Mouse (Mus musculus) stomach, postnatal 0 days (tissue): ENCODE data around the gene Pctp. TPM values are rescaled to one million over a fixed set of nuclear protein-coding genes. Genes with fewer than 3 reads are reported as not detected.

Experiments
- ATAC-seq: fragments of 200-750 bp; cut with Nextera tagmentation; 2 replicates; pipeline ENCODE4 v1.8.0; 2017; ENCODE audit not compliant: low FRiP score, low TSS enrichment
- DNase-seq: peaks from one replicate; pipeline ENCODE4 v3.0.0-alpha.2; 2016; ENCODE audit warnings: low spot score
- H3K27ac ChIP-seq: fragments of 300-500 bp; sonication (generic); replicated peaks from 2 replicates; pipeline ENCODE4 v1.5.1; 2014; ENCODE audit warnings: mild to moderate bottlenecking, control low read depth
- H3K27me3 ChIP-seq: fragments of 300-500 bp; sonication (generic); 2 replicates; pipeline ENCODE4 v1.6.1; 2014; ENCODE audit warnings: low read length; ENCODE audit not compliant: control insufficient read depth, insufficient read depth
- H3K36me3 ChIP-seq: fragments of 300-500 bp; sonication (generic); 2 replicates; pipeline ENCODE4 v1.6.1; 2014; ENCODE audit warnings: low read length, mixed read lengths; ENCODE audit not compliant: control insufficient read depth, insufficient read depth
- H3K4me1 ChIP-seq: fragments of 300-500 bp; sonication (generic); replicated peaks from 2 replicates; pipeline ENCODE4 v1.6.1; 2014; ENCODE audit warnings: antibody characterized with exemption; ENCODE audit not compliant: control insufficient read depth, insufficient read depth
- H3K4me2 ChIP-seq: fragments of 300-500 bp; sonication (generic); replicated peaks from 2 replicates; pipeline ENCODE4 v1.6.1; 2014; ENCODE audit warnings: low read depth, mild to moderate bottlenecking, control low read depth, moderate library complexity
- H3K4me3 ChIP-seq: fragments of 300-500 bp; sonication (generic); 2 replicates; pipeline ENCODE4 v1.5.1; 2014; ENCODE audit warnings: low read depth, low read length, control low read depth
- H3K9ac ChIP-seq: fragments of 300-500 bp; sonication (generic); 2 replicates; pipeline ENCODE4 v1.6.1; 2014; ENCODE audit warnings: mild to moderate bottlenecking, low read length, control low read depth, mixed read lengths
- H3K9me3 ChIP-seq: fragments of 300-500 bp; sonication (generic); 2 replicates; pipeline ENCODE4 v1.6.1; 2016; ENCODE audit warnings: low read length; ENCODE audit not compliant: control insufficient read depth
- CTCF ChIP-seq: IDR thresholded peaks from 2 replicates; pipeline ENCODE4 v1.5.1; 2016; ENCODE audit warnings: antibody characterized with exemption, low read depth, mild to moderate bottlenecking, moderate library complexity
- EP300 ChIP-seq: optimal IDR thresholded peaks from 2 replicates; pipeline ENCODE3; 2016; ENCODE audit warnings: antibody characterized with exemption
- WGBS: fragments of 180-500 bp; shearing (Covaris S2); extraction: QIAGEN DNeasy Blood & Tissue Kit; methylation state at CpG from one replicate; pipeline ENCODE4 v1.1.7; 2014; 5-methylcytosine and 5-hydroxymethylcytosine counted together
- polyA plus RNA-seq: library from polyadenylated mRNA; unstranded; fragments of >200 nt; fragmentation: Nextera tagmentation; extraction: Ambion mirVana; gene quantifications from 2 replicates; pipeline ENCODE4 v1.2.1, GENCODE M21; 2015

The Pctp gene
- polyA plus RNA-seq, 1 experiment from 2014 or later: 7.6 TPM

DNA sequence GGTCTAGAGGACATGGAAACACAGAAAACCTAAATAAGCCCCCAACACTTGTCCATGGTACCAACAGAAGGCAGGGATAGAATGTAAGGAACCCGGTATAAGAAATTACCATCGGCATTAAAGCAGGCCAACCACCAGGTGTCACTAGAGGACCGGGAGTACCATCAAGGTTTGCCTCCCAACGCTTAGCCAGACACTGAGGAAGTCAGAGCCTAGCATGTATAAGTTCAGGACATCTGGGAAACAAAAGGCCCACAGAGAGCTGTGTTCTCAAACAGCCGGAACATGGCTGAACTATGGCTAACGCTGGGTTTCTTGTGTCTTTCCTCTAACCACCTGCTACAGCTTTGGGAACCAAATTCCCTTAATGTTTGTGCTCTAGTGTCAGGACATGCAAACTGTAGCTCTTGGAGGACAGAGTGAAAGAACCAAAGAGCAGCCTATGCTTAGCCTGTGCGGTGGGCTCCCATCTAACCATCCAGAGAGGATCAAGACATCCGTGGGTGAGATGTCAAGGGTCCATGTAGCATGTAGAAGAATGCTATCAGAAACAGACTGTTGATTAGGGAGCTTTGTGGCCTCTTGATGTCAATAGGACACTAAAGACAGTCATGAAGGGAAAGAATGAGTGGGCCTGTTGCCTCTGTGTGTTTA lies 13.6 kb downstream of the Pctp start:
- WGBS: 16% methylated on average over 8 of the region's 8 CpGs
- DNase-seq (peak; percentile 81), ATAC-seq (peak; percentile 45; the same call in 1 of the 2 replicates)
- TF ChIP-seq CTCF (peak; percentile 96), EP300 (no peak)
- Histone ChIP-seq H3K9me3 (no peaks in the 10 kb centered on the region), H3K36me3 (no peaks in the 10 kb centered on the region), H3K27ac (no peak overlapping the region), H3K4me3 (no peak overlapping the region), H3K9ac (no peak overlapping the region), H3K27me3 (no peaks in the 10 kb centered on the region), H3K4me2 (no peak overlapping the region), H3K4me1 (no peaks in the 10 kb centered on the region)

- no peaks in the 10 kb centered on the region for H3K9me3 ChIP-seq
- H3K27me3 ChIP-seq: no peaks in the 10 kb centered on the region
- H3K4me3 ChIP-seq: no peak overlapping the region
- TF ChIP-seq EP300: no peak
- no peak for TF ChIP-seq CTCF
- H3K9ac ChIP-seq: no peak overlapping the region
- H3K36me3 ChIP-seq: no peaks in the 10 kb centered on the region
- H3K4me1 ChIP-seq: no peaks in the 10 kb centered on the region
- WGBS: 90% methylated on average over 8 of the region's 8 CpGs
- H3K4me2 ChIP-seq: no peak overlapping the region
- no peak overlapping the region for H3K27ac ChIP-seq
- ATAC-seq (no peak), DNase-seq (no peak)
Measured at GRCm38 (mm10) chr11:89986516-89986915, 16.2 kb downstream of the Pctp start.

DNA sequence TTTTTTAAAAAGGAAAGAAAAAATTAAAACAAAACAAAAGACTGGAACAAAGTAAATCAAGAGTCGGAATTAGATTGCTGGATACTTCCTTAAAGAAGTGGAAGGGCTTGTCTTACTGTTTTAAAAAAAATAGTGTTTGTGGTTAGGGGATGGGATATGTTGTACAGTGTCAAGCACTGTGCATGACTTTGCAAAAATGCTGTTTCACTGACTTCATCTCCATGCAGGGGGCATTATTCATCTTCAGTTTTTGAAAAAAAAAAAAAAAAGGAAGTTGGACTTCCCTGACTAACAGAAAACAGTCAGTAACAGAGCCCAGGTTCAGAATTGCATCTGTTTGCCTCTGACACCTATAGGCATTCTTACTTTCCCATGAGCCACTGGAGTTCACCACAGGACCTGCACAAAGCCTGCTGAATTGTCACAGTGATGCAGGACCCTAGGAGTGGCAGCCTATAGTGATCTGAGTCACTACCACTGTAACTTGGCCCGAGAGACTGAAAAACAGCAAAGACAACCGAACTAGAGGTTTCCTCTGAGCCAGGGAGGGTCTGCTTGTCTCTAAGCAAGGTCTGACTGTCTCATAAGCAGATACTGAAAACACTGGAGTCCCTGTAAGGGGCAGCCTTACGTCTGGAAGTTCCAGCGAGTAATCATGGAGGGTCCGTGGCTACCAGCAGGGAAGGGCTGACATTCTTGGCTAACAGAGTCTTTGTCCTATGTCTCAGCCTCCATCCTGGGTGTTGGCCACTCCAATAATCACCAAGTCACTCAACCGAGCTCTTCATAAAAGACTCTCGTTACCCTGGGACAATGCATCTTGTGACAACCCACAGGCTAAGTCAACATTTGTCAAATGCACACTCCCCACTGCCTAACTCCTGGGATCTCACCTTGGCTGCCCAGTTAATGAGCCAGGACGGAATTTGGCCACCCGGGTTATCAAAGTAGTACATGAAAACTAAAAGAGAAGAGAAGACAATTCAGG lies 17.2 kb downstream of the Pctp start:
- H3K4me3 ChIP-seq: no peak overlapping the region

GRCm38 (mm10) chr11:89984436-89984835 lies 18.3 kb downstream of the Pctp start:
- 91% methylated on average over 5 of the region's 5 CpGs for WGBS
- TF ChIP-seq EP300: no peak
- no peak for TF ChIP-seq CTCF
- Histone ChIP-seq H3K9ac (no peak overlapping the region), H3K36me3 (no peaks in the 10 kb centered on the region), H3K4me2 (no peak overlapping the region), H3K27me3 (no peaks in the 10 kb centered on the region), H3K4me1 (no peaks in the 10 kb centered on the region), H3K9me3 (no peaks in the 10 kb centered on the region), H3K4me3 (no peak overlapping the region), H3K27ac (no peak overlapping the region)
- ATAC-seq: no peak
- DNase-seq: no peak

More for the DNA sequence above, 17.2 kb downstream of the Pctp start:
- 58% methylated on average over 10 of the region's 10 CpGs for WGBS
- DNase-seq (no peak), ATAC-seq (no peak)
- no peak overlapping the region for H3K9ac ChIP-seq
- H3K4me2 ChIP-seq: no peak overlapping the region
- TF ChIP-seq EP300 (no peak), CTCF (no peak)
- H3K27ac ChIP-seq: no peak overlapping the region
- no peaks in the 10 kb centered on the region for H3K9me3 ChIP-seq
- no peaks in the 10 kb centered on the region for H3K27me3 ChIP-seq
- no peaks in the 10 kb centered on the region for H3K4me1 ChIP-seq
- H3K36me3 ChIP-seq: no peaks in the 10 kb centered on the region

DNA sequence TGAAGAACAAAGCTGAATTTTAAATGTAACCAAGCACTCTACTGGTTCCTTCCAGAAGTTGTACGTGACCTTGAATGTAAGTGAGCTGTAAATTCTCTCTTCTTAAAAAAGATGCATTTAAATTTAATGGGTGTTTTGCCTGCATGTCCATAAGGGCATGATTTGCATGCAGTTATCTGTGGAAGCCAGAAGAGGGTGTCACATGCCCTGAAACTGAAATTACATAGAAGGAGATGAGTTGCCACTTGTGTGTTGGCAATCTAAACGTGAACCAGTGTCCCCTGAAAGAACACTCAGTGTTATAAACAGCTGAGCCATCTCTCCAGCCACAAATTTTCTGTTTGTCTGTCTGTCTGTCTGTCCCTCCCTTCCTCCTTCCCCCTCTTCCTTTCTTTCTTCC lies 19.8 kb downstream of the Pctp start:
- H3K27me3 ChIP-seq: no peaks in the 10 kb centered on the region
- WGBS: 72% methylated on average over 2 of the region's 2 CpGs
- DNase-seq: no peak
- H3K36me3 ChIP-seq: no peaks in the 10 kb centered on the region
- no peak overlapping the region for H3K9ac ChIP-seq
- no peaks in the 10 kb centered on the region for H3K9me3 ChIP-seq
- no peaks in the 10 kb centered on the region for H3K4me1 ChIP-seq
- H3K4me3 ChIP-seq: no peak overlapping the region
- H3K4me2 ChIP-seq: no peak overlapping the region
- H3K27ac ChIP-seq: no peak overlapping the region
- TF ChIP-seq EP300 (no peak), CTCF (0 out of 2 replicates have a peak, but pooled peaks have one; percentile 22)
- no peak for ATAC-seq

DNA sequence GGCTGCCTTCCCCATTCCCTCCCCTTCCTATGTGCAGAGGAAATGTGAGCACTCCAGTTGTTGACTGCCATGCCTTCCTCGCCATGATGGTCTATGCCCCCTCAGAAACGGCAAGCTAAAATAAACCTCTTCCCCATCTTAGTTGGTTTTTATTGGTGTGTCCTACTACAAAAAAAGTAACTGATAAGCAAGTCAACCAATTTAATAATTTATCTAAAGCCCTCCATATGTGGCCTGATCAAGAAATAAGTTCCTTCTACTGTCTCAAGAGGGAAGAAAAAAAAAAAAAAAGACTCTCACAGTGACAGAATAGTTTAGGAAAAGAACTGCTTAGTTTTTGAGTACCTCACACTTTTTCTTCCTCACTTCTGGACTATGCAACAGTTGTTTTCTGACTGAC lies 22.6 kb downstream of the Pctp start:
- Histone ChIP-seq H3K27ac (no peak overlapping the region), H3K4me3 (no peak overlapping the region), H3K9ac (no peak overlapping the region), H3K9me3 (no peaks in the 10 kb centered on the region), H3K36me3 (no peaks in the 10 kb centered on the region), H3K4me1 (0 out of 2 replicates have a peak, but pooled peaks cover 2% of the 10 kb centered on the region), H3K4me2 (no peak overlapping the region), H3K27me3 (no peaks in the 10 kb centered on the region)
- no peak for DNase-seq
- WGBS: 94% methylated on average over 2 of the region's 2 CpGs
- no peak for ATAC-seq
- TF ChIP-seq EP300 (no peak), CTCF (no peak)
